Mouse (Mus musculus) layer of hippocampus, adult 2 months (tissue): ENCODE measurements around the gene Lce6a. TPM values are rescaled to one million over a fixed set of nuclear protein-coding genes. Genes with fewer than 3 reads are reported as not detected.

Experiments used
- DNase-seq, 2 experiments: peaks; one replicate each; pipeline ENCODE4 v3.0.0; 2022; ENCODE audit warnings: low spot score in 2 of 2
- H3K27ac ChIP-seq: fragments of 200-600 bp; 2 replicates; pipeline ENCODE4 v1.8.1; 2022
- H3K4me3 ChIP-seq: fragments of 200-600 bp; 2 replicates; pipeline ENCODE4 v1.8.1; 2022; ENCODE audit warnings: mild to moderate bottlenecking
- CTCF ChIP-seq: fragments of 200-600 bp; conservative IDR thresholded peaks from 2 replicates; pipeline ENCODE4 v1.8.1; 2022; ENCODE audit warnings: antibody characterized with exemption, mild to moderate bottlenecking, moderate library complexity
- long read RNA-seq, 2 experiments: library from polyadenylated mRNA; stranded (forward); transcript quantifications; one replicate each; pipeline ENCODE4 v2.0.0; 2021; ENCODE audit warnings: borderline mapping rate in 2 of 2
- total RNA-seq, 2 experiments: library from RNA; stranded (reverse); gene quantifications; 2 replicates each; pipeline ENCODE4 v1.2.3; 2021

Lce6a gene
- not detected for total RNA-seq
- long read RNA-seq, experiment 1: 0 reads
- long read RNA-seq, experiment 2: 0 reads

DNA sequence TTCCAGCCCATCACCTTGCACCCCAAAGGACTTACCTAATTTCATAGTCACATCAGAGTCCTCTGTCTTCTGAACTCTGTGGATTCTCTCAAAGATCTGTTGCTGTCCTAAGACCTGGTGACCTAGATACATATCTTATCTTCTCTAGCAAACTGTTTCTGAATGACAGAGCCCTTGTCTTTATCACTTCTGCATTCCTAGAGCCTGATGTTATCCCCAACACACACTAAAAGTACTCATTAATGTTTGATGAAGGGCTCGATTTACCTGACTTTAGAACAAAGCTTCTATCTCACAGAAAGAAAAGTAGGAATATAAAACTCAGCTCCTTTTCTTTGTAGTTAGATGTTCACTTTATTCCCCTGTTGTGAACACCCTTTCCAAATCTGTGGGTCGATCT lies at the start of gene Lce6a:
Lce6a (minus strand) TSS at position 101 of the 400 bp plus-strand sequence.
- Histone ChIP-seq H3K4me3 (no peak within 1 kb of the TSS), H3K27ac (no peak within 1 kb of the TSS)
- DNase-seq: no peak
- no peak for TF ChIP-seq CTCF

DNA sequence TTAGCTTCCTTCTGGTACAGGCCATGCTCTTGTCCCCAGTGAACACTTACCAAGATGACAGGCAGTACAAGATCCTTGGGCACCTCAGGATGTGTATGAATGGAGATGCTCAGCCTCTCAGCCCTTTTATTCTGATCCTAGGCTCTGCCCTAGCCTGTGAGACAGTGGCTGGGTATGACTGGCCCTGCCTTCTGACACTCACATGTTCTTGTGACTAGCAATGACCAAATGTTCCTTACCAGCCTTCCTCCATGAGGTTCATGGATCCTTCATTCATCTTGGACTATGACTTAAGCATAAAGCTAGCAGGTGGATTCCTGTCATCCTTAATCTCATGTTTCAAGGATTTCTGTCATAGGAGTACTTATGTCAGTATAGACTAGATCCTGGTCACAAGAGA lies 48.8 kb upstream of the Lce6a start, which contains the start of gene Lce1a2:
Lce1a2 (minus strand) TSS at position 101 of the 400 bp plus-strand sequence.
- TF ChIP-seq CTCF: no peak
- Histone ChIP-seq H3K27ac (no peak within 1 kb of the TSS), H3K4me3 (no peak within 1 kb of the TSS)
- DNase-seq: no peak

DNA sequence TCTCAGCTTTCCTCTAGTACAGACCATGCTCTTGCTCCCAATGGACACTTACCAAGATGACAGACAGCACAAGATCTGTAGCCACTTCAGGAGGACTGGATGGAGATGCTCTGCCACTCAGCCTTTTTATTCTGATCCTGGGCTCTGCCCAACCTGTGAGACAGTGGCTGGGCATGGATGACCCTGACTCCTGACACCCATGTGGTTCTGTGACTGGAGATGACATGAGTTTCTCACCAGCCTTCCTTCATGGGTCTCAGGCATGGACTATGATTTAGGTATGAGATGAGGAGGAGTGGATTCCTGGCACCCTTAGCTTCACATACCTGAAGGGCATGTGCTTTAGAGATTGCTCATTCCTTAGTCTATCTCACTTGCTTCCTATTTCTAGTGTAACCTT lies 35.4 kb upstream of the Lce6a start, which contains the start of gene Lce1b:
Lce1b (minus strand) TSS at position 101 of the 400 bp plus-strand sequence.
- TF ChIP-seq CTCF: no peak
- DNase-seq: no peak
- Histone ChIP-seq H3K27ac (no peak within 1 kb of the TSS), H3K4me3 (no peak within 1 kb of the TSS)

DNA sequence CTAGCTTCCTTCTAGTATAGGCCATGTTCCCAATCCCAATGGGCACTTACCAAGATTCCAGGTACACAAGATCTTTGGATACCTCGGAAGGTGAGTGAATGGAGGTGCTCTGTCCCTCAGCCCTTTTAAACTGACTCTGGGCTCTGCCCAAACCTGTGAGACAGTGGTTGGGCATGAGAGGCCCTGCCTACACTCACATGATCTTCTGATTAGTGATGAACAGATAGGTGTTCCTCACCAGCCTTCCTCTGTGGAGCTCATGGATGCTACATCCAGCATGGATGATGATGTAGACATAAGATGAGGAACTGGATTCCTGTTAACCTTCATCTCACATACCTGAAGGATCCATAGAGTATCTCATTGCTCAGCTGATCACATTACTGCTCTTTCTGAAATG lies 26.7 kb upstream of the Lce6a start, which contains the start of gene Lce1a1:
Lce1a1 (minus strand) TSS at position 101 of the 400 bp plus-strand sequence.
- DNase-seq: no peak
- Histone ChIP-seq H3K27ac (no peak within 1 kb of the TSS), H3K4me3 (no peak within 1 kb of the TSS)
- no peak for TF ChIP-seq CTCF

DNA sequence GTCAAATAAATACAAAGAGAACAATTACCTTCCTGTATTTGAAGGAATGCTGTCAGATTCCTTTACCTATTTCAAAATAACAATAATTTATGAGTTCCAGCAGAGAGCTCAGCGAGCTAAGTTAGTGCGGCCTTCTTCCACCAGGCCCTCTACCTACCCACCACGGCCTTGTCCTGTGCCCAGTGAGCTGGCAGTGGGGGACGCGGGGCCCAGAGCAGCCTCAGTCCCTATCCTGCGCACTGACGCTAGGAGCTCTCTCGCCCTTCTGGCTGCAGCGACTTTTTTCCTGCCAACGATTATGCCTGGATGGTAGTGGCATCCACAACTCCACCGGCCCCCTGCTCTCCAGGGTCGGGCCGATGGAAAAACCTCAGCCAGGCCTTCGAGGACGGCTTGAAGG lies 18.4 kb upstream of the Lce6a start:
- Histone ChIP-seq H3K4me3 (no peak overlapping the region), H3K27ac (no peak overlapping the region)
- DNase-seq: no peak
- no peak for TF ChIP-seq CTCF

- Histone ChIP-seq H3K27ac (no peak overlapping the region), H3K4me3 (no peak overlapping the region)
- no peak for TF ChIP-seq CTCF
- DNase-seq: no peak
These were observed 17.2 kb upstream of the Lce6a start for GRCm38 (mm10) chr3:92638653-92638991.

DNA sequence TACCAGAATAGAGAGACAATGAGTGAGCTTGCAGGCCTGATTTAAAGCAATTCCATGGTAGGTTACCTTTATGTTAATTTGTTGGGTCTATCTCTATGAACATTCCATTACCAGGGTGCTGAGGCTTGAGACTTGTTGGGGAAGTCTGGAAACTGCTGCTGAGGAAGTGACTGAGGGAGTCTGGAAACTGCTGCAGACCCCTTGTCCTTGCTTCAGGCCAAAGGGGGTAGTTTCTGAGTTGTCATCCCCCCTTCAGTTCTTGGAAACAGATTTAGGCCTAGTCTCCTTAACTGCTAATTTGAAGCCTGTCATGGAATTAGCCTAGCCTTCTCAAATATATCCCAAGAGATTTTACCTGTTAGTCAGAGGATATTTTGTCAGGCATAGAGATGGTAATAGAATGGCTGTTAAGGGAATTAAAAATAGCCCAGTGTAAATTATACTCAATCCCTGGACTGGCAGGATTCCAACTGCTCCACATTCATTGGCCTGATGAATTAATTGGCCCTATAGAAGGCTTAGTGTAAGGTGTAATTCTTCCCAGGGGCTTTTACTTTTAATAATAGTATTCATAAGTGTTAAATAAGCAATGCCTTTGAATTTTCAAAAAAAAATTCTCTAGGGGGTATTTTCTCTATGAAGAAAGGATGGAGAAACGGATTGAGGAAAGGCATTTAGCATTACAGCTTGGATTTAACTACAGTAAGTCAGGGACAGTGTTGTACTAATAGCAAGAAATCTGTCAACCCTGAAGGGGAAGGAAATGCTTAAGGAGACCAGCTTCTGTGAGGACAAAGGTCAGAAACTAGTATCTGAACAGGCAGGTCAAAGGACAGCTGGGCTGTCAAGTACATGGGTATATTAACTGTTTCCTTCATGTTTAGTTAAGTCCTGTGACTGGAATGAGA lies 16.5 kb upstream of the Lce6a start:
- TF ChIP-seq CTCF: no peak
- Histone ChIP-seq H3K4me3 (no peak overlapping the region), H3K27ac (no peak overlapping the region)
- DNase-seq: no peak

DNA sequence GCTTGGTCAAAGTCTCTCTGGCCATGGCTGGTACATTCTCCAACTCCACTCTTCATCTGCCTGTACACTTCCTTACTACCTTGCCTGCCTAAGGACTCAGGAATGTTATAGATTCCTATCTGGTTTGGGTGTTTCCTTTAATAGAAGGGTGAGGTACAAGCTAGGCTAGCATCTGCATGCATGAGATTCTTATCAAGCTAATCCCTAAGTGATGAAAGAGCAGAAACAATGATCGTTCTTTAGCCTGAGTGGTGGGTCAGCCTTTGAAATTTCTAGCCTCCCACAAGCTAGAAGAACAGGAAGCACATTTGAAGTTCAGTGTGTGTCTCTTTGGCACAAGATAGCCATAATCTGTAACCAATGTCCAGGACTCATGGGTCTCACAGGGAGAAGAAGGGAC lies 11.7 kb downstream of the Lce6a start:
- no peak for TF ChIP-seq CTCF
- no peak overlapping the region for H3K4me3 ChIP-seq
- no peak for DNase-seq
- H3K27ac ChIP-seq: no peak overlapping the region

DNA sequence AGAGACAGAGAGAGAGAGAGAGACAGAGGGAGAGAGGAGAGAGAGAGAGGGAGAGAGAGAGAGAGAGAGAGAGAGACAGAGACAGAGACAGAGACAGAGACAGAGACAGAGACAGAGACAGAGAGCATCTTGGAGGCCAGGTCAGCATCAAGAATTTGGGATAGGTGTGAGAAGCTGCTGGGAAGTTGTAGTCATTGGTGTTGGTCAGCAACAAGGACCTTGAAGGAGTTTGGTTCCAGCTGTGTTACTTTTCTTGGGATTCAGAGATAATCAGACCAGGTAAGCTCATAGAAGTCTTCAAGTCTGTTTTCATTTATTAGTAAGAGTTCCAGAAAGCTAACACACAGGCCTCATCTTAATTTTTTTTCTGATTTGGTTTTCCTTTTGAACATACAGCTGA lies 14.1 kb downstream of the Lce6a start, which contains the start of gene 2210017I01Rik:
2210017I01Rik (minus strand) TSS at position 101 of the 400 bp plus-strand sequence.
- TF ChIP-seq CTCF: no peak
- no peak within 1 kb of the TSS for H3K27ac ChIP-seq
- no peak within 1 kb of the TSS for H3K4me3 ChIP-seq

DNA sequence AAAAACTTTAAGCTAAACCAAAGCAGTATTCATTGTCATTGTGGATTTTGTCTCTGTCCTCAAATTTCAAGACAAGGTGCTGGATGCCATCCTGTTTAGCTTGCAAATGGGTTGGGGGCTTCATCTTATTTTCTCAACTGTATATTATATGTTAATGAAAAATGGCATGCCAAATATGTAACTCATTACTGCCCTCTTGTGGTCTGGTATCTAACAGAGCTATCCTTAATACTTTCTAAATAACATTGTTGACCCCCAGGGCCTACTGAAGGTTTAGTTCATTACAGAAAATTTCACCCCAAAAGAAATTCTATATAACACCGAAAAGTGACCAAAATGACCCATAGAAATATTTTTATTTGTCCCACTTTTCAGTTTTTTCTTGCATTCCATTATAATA lies 19.3 kb downstream of the Lce6a start:
- TF ChIP-seq CTCF: peak; percentile 75
- Histone ChIP-seq H3K27ac (no peak overlapping the region), H3K4me3 (no peak overlapping the region)
- no peak for DNase-seq

More for the DNA sequence above, 14.1 kb downstream of the Lce6a start, which contains the start of gene 2210017I01Rik:
- DNase-seq: no peak

DNA sequence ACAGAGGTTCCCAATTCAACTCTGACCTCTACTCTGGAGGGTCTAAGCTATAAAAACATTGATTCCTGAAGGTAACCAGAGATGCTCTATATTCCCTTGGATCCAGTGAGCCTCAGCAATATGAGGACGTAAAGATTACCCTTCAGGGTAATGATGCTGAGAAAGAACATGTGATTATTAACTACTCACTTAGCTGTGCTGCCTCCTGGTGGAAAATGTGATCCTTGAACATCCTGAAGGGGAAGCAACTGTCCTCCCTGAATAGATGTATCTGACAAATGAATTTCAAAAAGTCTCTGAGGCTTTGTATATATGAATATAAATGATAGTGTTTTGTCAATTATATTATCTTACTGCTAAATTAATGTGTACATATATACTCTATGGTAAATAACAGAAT lies 21.0 kb downstream of the Lce6a start:
- Histone ChIP-seq H3K4me3 (no peak overlapping the region), H3K27ac (no peak overlapping the region)
- DNase-seq: no peak
- peak; percentile 39 for TF ChIP-seq CTCF

GRCm38 (mm10) chr3:92599973-92600372 lies 21.5 kb downstream of the Lce6a start:
- Histone ChIP-seq H3K4me3 (no peak overlapping the region), H3K27ac (no peak overlapping the region)
- TF ChIP-seq CTCF: no peak
- DNase-seq: no peak

DNA sequence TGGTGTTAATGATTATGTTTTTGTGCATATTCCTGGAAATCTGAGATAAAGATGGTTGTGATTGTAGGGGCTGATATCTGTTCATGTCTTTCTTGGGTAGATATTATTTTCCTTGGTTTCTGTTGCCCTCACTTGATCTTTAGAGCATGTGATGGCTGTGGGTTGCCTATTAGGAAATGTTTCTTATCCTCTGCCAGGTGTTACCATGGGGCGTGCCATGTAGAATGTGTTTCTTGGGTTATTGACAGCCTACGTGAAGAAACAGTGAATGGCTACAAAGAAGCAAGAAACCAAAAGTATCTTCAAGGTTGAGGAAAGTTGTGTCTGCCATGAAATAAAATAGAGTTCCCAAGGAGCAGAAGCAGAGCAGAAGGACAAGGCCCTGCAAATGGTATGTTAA lies 23.0 kb downstream of the Lce6a start:
- TF ChIP-seq CTCF: no peak
- Histone ChIP-seq H3K27ac (no peak overlapping the region), H3K4me3 (no peak overlapping the region)
- DNase-seq: no peak

GRCm38 (mm10) chr3:92588858-92589257 lies 32.6 kb downstream of the Lce6a start, which contains the start of gene Smcp:
Smcp (minus strand) TSS chr3:92588997.
- Histone ChIP-seq H3K27ac (no peak within 1 kb of the TSS), H3K4me3 (no peak within 1 kb of the TSS)
- TF ChIP-seq CTCF: no peak
- DNase-seq: no peak
